Mouse (Mus musculus) liver, embryonic 15.5 days (tissue): ENCODE measurements around the gene Vps26a. TPM values are rescaled to one million over a fixed set of nuclear protein-coding genes. Genes with fewer than 3 reads are reported as not detected.

ENCODE experiments used
- ATAC-seq: fragments of 200-750 bp; cut with Nextera tagmentation; 2 replicates; pipeline ENCODE4 v1.8.0; 2017; ENCODE audit warnings: moderate number of reproducible peaks, mild to moderate bottlenecking, moderate library complexity; ENCODE audit not compliant: insufficient read depth
- H3K27ac ChIP-seq: fragments of 300-500 bp; sonication (generic); replicated peaks from 2 replicates; pipeline ENCODE4 v1.5.1; 2015; ENCODE audit warnings: mild to moderate bottlenecking, inconsistent platforms
- H3K27me3 ChIP-seq: fragments of 300-500 bp; sonication (generic); 2 replicates; pipeline ENCODE4 v1.6.1; 2015; ENCODE audit warnings: mild to moderate bottlenecking, inconsistent platforms
- H3K36me3 ChIP-seq: fragments of 300-500 bp; sonication (generic); replicated peaks from 2 replicates; pipeline ENCODE4 v1.6.1; 2015; ENCODE audit warnings: moderate library complexity, mild to moderate bottlenecking, inconsistent platforms
- H3K4me1 ChIP-seq: fragments of 300-500 bp; sonication (generic); replicated peaks from 2 replicates; pipeline ENCODE4 v1.6.1; 2015; ENCODE audit warnings: inconsistent platforms
- H3K4me2 ChIP-seq: fragments of 300-500 bp; sonication (generic); 2 replicates; pipeline ENCODE4 v1.6.1; 2015; ENCODE audit warnings: moderate library complexity, mild to moderate bottlenecking, inconsistent platforms
- H3K4me3 ChIP-seq: fragments of 300-500 bp; sonication (generic); replicated peaks from 2 replicates; pipeline ENCODE4 v1.5.1; 2015; ENCODE audit warnings: mild to moderate bottlenecking, inconsistent platforms
- H3K9ac ChIP-seq: fragments of 300-500 bp; sonication (generic); 2 replicates; pipeline ENCODE4 v1.6.1; 2015; ENCODE audit warnings: moderate library complexity, mild to moderate bottlenecking, inconsistent platforms
- H3K9me3 ChIP-seq: fragments of 300-500 bp; sonication (generic); replicated peaks from 2 replicates; pipeline ENCODE4 v1.6.1; 2016; ENCODE audit warnings: inconsistent platforms
- WGBS: fragments of 180-500 bp; shearing (Covaris S2); methylation state at CpG from one replicate; pipeline ENCODE4 v1.1.7; 2015; ENCODE audit warnings: mixed read lengths; ENCODE audit not compliant: insufficient replicate concordance; 5-methylcytosine and 5-hydroxymethylcytosine counted together
- polyA plus RNA-seq: library from polyadenylated mRNA; unstranded; fragments of >200 nt; fragmentation: Nextera tagmentation; extraction: Ambion mirVana; gene quantifications from 2 replicates; pipeline ENCODE4 v1.2.1, GENCODE M21; 2015

Gene Vps26a
- 39.5 and 42.9 TPM in 2 replicates for polyA plus RNA-seq

DNA sequence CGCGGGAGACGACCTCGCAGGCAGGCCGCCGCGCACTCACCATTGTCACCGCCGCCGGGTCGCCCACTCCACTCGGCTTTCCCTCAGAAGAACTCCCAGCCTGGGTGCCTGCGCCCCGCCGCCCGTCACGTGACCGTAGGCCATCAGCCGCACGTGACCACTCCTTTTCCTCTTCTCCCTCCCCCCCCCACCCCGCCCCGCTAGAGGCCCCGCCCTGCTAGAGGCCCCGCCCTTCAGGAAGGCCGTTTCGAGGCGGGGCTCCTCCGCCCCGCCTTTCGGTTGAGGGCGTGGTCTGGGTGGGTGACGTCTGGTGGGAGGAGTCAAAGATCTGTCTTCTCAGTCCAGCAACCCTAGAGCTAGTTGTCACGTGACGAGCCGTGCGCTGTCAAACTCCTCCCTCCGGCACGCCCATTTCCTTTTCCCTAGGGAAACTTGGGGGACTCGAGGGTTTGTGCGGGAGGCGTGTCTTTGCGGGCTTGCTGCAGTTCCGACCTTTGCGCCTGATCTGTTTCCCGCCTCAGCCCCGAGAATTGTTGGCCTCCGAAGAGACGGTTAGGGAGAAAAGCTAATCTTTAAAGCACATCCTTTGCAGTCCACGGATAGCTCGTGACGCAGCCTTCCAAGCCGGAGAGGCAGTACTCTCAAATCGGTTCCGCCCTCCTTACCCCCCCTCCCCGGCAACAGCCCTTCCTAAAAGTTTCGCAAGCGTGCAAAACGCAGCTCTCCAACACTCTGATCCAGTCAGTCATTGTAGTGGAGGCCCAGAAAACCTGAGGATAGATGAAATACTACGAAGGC lies at the start of gene Vps26a:
Gene Vps26a (minus strand): TSS at position 188 of the 798 bp plus-strand sequence.
- under 1% methylated on average over 54 of the region's 59 CpGs for WGBS
- Histone ChIP-seq H3K27me3 (no peaks in the 10 kb centered on the region), H3K4me1 (peaks cover 56% of the 10 kb centered on the region), H3K4me3 (peak within 1 kb of the TSS; percentile 85), H3K27ac (peak within 1 kb of the TSS; percentile 91), H3K9ac (peak within 1 kb of the TSS; percentile 94), H3K9me3 (no peaks in the 10 kb centered on the region), H3K36me3 (no peaks in the 10 kb centered on the region), H3K4me2 (peak within 1 kb of the TSS; percentile 86)
- ATAC-seq: peak; percentile 81

DNA sequence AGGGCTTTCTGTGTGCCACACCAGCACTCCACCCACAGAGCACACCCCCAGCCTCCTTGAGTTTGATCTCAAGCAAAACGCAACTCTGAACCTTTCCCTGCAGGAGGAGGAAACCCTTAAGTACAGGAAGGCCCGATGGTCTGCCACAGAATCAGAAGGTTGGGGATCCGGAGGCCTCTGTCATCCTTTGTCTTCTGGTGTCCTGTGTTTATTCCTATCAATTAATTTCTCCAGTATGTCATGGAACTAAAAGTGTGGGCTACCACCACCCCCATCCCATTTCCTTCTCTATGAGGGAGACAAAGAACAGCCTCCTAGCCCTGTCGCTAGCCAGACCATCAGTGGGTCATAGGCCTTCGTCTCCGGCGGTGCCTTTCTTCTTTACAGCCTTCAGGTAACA lies 47.9 kb upstream of the Vps26a start:
- Histone ChIP-seq H3K27me3 (no peaks in the 10 kb centered on the region), H3K36me3 (no peaks in the 10 kb centered on the region), H3K27ac (no peak overlapping the region), H3K9ac (no peak overlapping the region), H3K9me3 (no peaks in the 10 kb centered on the region), H3K4me2 (no peak overlapping the region), H3K4me1 (no peaks in the 10 kb centered on the region), H3K4me3 (no peak overlapping the region)
- ATAC-seq: no peak
- WGBS: 71% methylated on average over 7 of the region's 7 CpGs

DNA sequence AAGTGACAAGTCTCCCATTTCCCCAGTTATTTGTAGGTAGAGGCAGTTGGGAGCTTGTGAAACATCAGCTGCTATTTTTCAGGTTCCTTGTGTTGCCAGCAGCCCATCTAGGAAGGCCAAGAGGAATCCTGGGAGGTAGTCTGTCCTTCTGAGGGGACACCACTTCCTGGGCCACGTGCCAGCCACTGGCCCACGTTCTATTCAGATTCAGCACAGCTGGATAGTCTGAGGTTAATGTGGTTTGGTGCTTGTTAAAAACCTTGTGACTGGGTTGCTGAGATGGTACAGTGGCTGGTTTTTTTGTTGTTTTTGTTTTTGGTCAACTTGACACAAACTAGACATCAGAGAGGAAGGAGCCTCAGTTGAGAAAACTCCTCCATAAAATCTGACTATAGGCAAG lies 46.2 kb upstream of the Vps26a start:
- ATAC-seq: no peak
- no peak overlapping the region for H3K4me2 ChIP-seq
- 21% methylated on average over 2 of the region's 2 CpGs for WGBS
- H3K27me3 ChIP-seq: no peaks in the 10 kb centered on the region
- H3K36me3 ChIP-seq: no peaks in the 10 kb centered on the region
- H3K9ac ChIP-seq: no peak overlapping the region
- no peaks in the 10 kb centered on the region for H3K4me1 ChIP-seq
- H3K4me3 ChIP-seq: no peak overlapping the region
- H3K27ac ChIP-seq: no peak overlapping the region
- no peaks in the 10 kb centered on the region for H3K9me3 ChIP-seq

DNA sequence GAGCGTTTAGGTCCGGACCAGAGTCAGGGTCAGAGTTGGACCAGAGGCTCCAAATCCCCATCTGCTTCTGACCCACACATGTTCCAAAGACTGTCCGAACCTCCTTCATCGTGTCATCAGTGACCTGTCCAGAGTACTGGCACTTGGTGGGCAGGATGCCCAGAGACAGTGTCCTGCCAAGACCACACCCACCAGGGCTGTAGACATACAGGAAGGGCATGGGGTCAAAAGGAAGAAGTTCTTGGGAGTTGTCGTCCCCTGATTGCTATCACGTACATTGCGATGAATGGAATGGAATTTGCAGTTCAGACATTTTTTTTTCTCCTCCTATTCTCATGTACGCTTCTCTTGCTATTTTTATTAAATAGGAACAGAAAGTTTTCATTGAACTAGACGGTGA lies 43.6 kb upstream of the Vps26a start:
- no peaks in the 10 kb centered on the region for H3K4me1 ChIP-seq
- no peaks in the 10 kb centered on the region for H3K9me3 ChIP-seq
- H3K9ac ChIP-seq: no peak overlapping the region
- H3K4me3 ChIP-seq: no peak overlapping the region
- no peak overlapping the region for H3K4me2 ChIP-seq
- 56% methylated on average over 9 of the region's 9 CpGs for WGBS
- H3K27ac ChIP-seq: no peak overlapping the region
- H3K36me3 ChIP-seq: no peaks in the 10 kb centered on the region
- ATAC-seq: no peak
- H3K27me3 ChIP-seq: no peaks in the 10 kb centered on the region

DNA sequence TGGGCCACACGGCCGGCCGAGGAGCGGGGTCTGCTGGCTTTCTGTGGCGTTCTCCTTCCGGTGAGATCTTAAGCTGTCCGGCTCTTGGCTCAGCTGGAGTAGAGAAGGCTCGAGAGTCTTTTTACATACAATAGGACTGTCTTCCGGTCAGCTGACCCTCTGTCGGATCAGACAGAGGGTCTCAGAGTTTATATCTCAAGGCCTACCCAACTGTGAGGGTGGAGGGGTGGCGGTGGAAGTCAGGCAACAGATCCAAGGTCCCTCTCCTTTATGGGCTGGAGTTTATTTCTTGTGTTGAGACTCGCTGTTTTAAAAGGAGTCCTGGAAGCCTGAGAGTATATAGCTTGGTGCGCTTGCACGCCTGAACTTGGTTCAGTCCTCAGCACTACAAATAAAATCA lies 40.7 kb upstream of the Vps26a start, which contains the start of gene Srgn:
Gene Srgn (minus strand): TSS at position 101 of the 400 bp plus-strand sequence.
- Histone ChIP-seq H3K27me3 (no peaks in the 10 kb centered on the region), H3K9ac (no peak within 1 kb of the TSS), H3K4me3 (no peak within 1 kb of the TSS), H3K4me2 (no peak within 1 kb of the TSS), H3K27ac (no peak within 1 kb of the TSS), H3K9me3 (no peaks in the 10 kb centered on the region), H3K36me3 (no peaks in the 10 kb centered on the region), H3K4me1 (peaks cover 5% of the 10 kb centered on the region)
- 76% methylated on average over 14 of the region's 14 CpGs for WGBS
- no peak for ATAC-seq

DNA sequence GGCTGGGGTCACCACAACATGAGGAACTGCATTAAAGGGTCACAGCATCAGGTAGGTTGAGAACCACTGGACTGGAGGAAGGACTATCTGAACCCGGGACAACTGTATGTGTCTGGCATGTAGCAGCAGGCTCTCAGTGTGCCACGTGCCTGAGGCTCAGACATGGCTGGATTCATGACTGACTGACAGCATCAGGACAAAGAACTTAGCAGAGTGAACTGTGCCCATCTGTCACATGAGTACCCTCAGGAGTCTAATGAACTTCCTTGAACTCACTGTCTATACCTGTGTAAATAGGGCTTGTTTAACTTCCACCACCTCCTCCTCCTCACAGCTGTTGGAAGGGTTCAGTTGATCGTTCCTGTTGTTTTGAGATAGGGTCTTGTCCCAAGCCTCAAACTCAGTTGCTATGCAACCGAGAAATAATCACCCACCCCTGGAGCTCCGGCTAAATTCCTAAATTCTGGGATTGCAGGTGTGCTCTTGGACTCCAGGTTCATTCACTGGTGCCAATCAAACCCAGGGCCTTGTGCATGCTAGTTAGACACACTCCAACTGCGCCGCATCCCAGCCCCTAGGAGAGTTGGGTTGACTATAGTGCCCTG lies 35.8 kb upstream of the Vps26a start:
- H3K4me2 ChIP-seq: no peak overlapping the region
- H3K9ac ChIP-seq: peak overlapping the region; percentile 15; the same call in 1 of the 2 replicates
- ATAC-seq: no peak

DNA sequence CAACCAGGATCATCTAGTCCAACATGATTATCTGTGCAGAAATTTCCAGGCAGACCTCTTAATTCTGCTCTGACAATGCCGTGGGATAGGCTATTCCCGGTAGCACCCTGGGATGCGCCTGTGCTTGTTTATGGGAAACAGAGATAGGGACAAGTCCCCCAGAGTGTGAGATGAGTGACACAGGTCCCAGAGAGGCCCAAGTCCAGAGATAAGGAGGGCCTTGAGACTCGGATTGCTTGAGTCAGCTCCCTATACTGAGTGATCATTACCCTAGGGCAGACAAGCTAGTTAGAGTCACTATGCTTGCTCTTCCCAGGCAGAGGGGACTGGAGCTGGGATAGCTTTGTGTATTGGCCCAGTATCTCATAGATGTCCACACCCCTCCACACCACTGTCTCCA lies 35.2 kb upstream of the Vps26a start:
- Histone ChIP-seq H3K36me3 (no peaks in the 10 kb centered on the region), H3K27me3 (no peaks in the 10 kb centered on the region), H3K4me3 (no peak overlapping the region), H3K9ac (no peak overlapping the region), H3K27ac (peak overlapping the region; percentile 66), H3K9me3 (no peaks in the 10 kb centered on the region), H3K4me2 (peak overlapping the region; percentile 36), H3K4me1 (peaks cover 35% of the 10 kb centered on the region)
- WGBS: 20% methylated on average over 4 of the region's 4 CpGs
- peak; percentile 64; the same call in 1 of the 2 replicates for ATAC-seq

More for the DNA sequence above, 35.8 kb upstream of the Vps26a start:
- Histone ChIP-seq H3K36me3 (no peaks in the 10 kb centered on the region), H3K4me3 (no peak overlapping the region), H3K4me1 (peaks cover 31% of the 10 kb centered on the region), H3K9me3 (no peaks in the 10 kb centered on the region), H3K27me3 (no peaks in the 10 kb centered on the region), H3K27ac (0 out of 2 replicates have a peak overlapping the region, but pooled peaks have one; percentile 66)
- 63% methylated on average over 7 of the region's 7 CpGs for WGBS

DNA sequence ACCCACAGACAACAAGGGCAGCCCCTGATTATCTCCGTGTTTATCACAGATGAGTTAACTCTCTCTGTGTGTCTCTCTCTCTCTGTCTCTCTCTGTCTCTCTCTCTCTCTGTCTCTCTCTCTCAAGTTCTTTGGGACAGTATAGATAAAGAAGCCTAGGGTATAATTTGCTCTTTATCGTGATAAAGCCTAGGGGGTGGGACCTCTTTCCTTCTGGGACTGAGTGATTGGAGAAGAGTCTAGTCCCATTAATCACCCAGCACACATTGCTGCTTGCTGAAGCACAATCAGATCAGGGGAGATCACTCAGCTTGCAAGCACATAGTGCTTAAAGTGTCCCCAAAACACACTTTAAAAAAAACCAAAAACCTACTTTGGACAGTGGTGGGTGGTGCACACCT lies 34.3 kb upstream of the Vps26a start:
- WGBS: 20% methylated on average over 2 of the region's 2 CpGs
- Histone ChIP-seq H3K36me3 (no peaks in the 10 kb centered on the region), H3K27ac (peak overlapping the region; percentile 68), H3K4me2 (peak overlapping the region; percentile 35), H3K9ac (no peak overlapping the region), H3K4me1 (peaks cover 35% of the 10 kb centered on the region), H3K4me3 (no peak overlapping the region), H3K27me3 (no peaks in the 10 kb centered on the region), H3K9me3 (no peaks in the 10 kb centered on the region)
- peak; percentile 84 for ATAC-seq

DNA sequence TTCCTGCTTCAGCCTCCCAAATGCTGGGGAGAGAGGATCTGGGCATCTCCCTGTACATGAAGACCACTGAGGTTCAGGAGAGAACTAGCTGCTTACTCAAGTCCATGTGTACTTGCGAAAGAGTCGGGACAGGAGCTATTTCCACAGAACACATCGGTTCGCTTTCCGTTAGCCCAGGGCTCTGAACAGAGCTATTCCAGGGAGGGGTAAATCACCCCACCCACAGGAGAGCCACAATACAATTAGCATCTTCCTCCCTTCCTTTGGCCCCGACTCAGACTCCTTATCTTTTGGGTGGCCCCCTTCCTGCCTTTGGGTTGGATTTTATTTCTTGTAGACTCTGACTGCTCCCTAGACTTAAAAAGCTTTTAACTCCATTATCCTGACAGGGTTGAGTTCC lies 30.9 kb upstream of the Vps26a start:
- WGBS: 29% methylated on average over 6 of the region's 6 CpGs

DNA sequence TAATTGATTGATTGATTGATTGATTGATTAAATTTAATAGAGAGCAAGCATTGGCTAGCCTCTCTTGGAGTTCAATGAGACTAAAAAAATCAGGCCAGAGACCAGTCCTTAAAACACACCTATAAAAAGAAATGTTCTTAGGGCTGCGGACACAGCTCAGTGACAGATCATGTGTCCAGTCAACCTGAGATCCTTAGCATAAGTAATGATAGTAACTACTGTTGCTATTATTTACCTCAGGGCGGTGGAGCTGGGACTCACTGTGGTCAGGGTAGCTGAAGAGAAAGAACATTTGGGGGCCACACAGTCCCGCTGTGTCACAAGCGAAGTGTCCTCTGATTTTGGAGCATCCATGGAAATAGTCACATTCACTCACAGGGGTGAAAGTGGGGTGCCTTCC lies 26.2 kb upstream of the Vps26a start:
- Histone ChIP-seq H3K27ac (no peak overlapping the region), H3K4me1 (peaks cover 31% of the 10 kb centered on the region), H3K9ac (no peak overlapping the region), H3K36me3 (no peaks in the 10 kb centered on the region), H3K4me3 (no peak overlapping the region), H3K27me3 (0 out of 2 replicates have a peak, but pooled peaks cover 4% of the 10 kb centered on the region), H3K4me2 (no peak overlapping the region), H3K9me3 (no peaks in the 10 kb centered on the region)
- no peak for ATAC-seq
- 81% methylated on average over 4 of the region's 4 CpGs for WGBS

More for the DNA sequence above, 30.9 kb upstream of the Vps26a start:
- Histone ChIP-seq H3K4me1 (peaks cover 37% of the 10 kb centered on the region), H3K27ac (no peak overlapping the region), H3K4me3 (no peak overlapping the region), H3K36me3 (no peaks in the 10 kb centered on the region), H3K4me2 (no peak overlapping the region), H3K9me3 (no peaks in the 10 kb centered on the region), H3K9ac (no peak overlapping the region), H3K27me3 (no peaks in the 10 kb centered on the region)
- ATAC-seq: no peak

DNA sequence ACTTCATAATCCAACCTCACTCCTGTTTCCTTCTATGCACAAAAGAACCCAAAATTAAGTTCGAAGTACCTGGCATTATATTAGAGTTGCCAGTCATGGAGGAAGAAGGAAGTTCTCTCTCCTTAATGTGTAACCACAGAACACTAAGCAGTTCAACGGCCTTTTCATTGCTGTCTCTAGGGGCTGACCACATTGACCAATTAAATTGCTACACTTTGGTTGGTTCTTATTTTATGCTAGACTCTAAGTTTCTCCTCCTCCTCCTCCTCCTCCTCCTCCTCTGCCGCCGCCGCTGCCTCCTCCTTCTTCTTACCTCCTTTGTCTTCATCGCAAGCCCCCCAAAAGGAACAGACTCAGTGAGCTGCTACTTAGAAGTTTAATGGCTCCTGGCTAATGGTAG lies 24.9 kb upstream of the Vps26a start:
- H3K36me3 ChIP-seq: no peaks in the 10 kb centered on the region
- H3K9ac ChIP-seq: no peak overlapping the region
- H3K27ac ChIP-seq: peak overlapping the region; percentile 26; the same call in 1 of the 2 replicates
- no peak overlapping the region for H3K4me3 ChIP-seq
- H3K27me3 ChIP-seq: 0 out of 2 replicates have a peak, but pooled peaks cover 4% of the 10 kb centered on the region
- H3K9me3 ChIP-seq: no peaks in the 10 kb centered on the region
- peaks cover 37% of the 10 kb centered on the region for H3K4me1 ChIP-seq
- WGBS: 18% methylated on average over 6 of the region's 6 CpGs
- ATAC-seq: no peak
- no peak overlapping the region for H3K4me2 ChIP-seq
